Mouse (Mus musculus): ENCODE data around the gene Nhs. TPM values are rescaled to one million over a fixed set of nuclear protein-coding genes. Genes with fewer than 3 reads are reported as not detected.

The Nhs gene
- total and polyA plus RNA-seq, 3 experiments: 0.04 to 0.30 (median 0.12) TPM

DNA sequence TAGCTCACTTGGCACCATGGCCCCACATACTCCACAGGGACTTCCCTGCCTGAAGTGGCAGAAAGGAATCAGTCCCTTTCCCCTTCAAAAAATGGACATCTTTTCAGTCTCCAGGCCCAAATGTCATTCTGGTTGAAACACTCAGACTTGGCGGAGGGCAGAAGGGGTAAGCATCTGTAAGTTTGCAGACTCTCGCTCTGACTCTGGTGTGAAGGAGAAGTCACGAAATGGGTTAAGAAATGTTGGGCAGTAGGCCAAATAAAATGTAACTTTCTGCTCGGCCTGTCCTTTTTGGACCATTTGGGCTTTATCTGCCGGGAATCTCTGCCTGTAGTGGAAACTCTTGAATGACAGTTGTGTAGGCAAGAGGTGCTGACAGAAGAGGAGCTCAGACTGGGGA lies 106.0 kb downstream of the Nhs start:
- TF ChIP-seq JUND (conservative IDR thresholded peaks at IDR 0.05; ENCODE audit: low read depth, low read length) (no peak), POLR2AphosphoS2 (IDR thresholded peaks at IDR 0.05; ENCODE audit: low read depth, low read length) (no peak), SMC3 (IDR thresholded peaks at IDR 0.05; ENCODE audit: low read depth, low read length) (no peak), UBTF (IDR thresholded peaks at IDR 0.05; ENCODE audit: low read depth, low read length) (no peak), USF1 (IDR thresholded peaks at IDR 0.05; ENCODE audit: low read depth, low read length) (no peak), CHD2 (IDR thresholded peaks at IDR 0.05; ENCODE audit: low read length) (no peak), TCF12 (IDR thresholded peaks at IDR 0.05; ENCODE audit: low read depth, low read length) (no peak), ELF1 (IDR thresholded peaks at IDR 0.05; ENCODE audit: low read depth, low read length) (no peak), TBP (conservative IDR thresholded peaks at IDR 0.05; ENCODE audit: low read depth, low read length) (no peak)
- dilution Hi-C loops (cut with MboI; ENCODE audit: extremely low pct_ligation_motif_present, extremely low pct_unique_long_range_greater_than_20kb, low sequenced_read_pairs) (no loop called here), in situ Hi-C loops (cut with MboI; ENCODE audit: low pct_ligation_motif_present, low pct_unique_long_range_greater_than_20kb, low sequenced_read_pairs) (no loop called here)
- Histone ChIP-seq H3K4me2 (ENCODE audit: insufficient read depth, low read depth, poor library complexity, severe bottlenecking) (no peak overlapping the region), H3K79me2 (replicated peaks; ENCODE audit: control insufficient read depth, extremely low read depth, insufficient read depth, poor library complexity, severe bottlenecking) (no peaks in the 10 kb centered on the region), H3K4me3 (replicated peaks in 1 of 3; ENCODE audit: low read depth in 2 of 3, low read length in 2 of 3, poor library complexity in 1 of 3) (no peak overlapping the region), H3K4me1 (ENCODE audit: control insufficient read depth in 1 of 2, insufficient read depth in 2 of 2) (no peaks in the 10 kb centered on the region), H3K27ac (ENCODE audit: insufficient read depth, low read depth) (no peak overlapping the region), H3K9me3 (replicated peaks; ENCODE audit: low read length) (no peaks in the 10 kb centered on the region), H3K9ac (ENCODE audit: insufficient read depth, low read depth) (no peak overlapping the region), H3K36me3 (replicated peaks in 1 of 2; ENCODE audit: control insufficient read depth in 1 of 2, insufficient read depth in 1 of 2, low read length in 1 of 2) (no peaks in the 10 kb centered on the region), H3K27me3 (replicated peaks) (no peaks in the 10 kb centered on the region)
- DNase-seq (ENCODE audit: extremely low read depth): no peak

DNA sequence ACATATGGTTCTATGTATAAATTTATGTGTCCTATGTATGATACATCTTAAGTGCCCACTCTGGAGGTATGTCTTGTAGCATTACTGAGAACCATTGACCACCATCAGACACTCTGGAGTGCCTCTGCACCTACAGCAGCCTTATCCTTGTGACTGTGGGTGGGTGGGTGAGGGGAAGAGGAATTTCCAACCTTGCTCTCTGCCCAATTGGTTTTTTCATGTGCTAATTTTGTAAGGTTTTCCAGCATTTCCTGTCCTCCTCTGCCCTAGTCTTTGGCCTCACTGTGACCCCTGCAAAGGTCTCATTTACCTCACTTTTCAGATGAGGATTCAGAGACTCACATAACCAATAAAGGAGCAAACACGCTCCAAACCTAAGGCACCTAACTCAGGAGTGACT lies 107.0 kb downstream of the Nhs start:
- Histone ChIP-seq H3K4me3 (replicated peaks in 1 of 3; ENCODE audit: low read depth in 2 of 3, low read length in 2 of 3, poor library complexity in 1 of 3) (no peak overlapping the region), H3K79me2 (replicated peaks; ENCODE audit: control insufficient read depth, extremely low read depth, insufficient read depth, poor library complexity, severe bottlenecking) (no peaks in the 10 kb centered on the region), H3K9me3 (replicated peaks; ENCODE audit: low read length) (no peaks in the 10 kb centered on the region), H3K27ac (ENCODE audit: insufficient read depth, low read depth) (no peak overlapping the region), H3K4me2 (ENCODE audit: insufficient read depth, low read depth, poor library complexity, severe bottlenecking) (no peak overlapping the region), H3K4me1 (ENCODE audit: control insufficient read depth in 1 of 2, insufficient read depth in 2 of 2) (no peaks in the 10 kb centered on the region), H3K27me3 (replicated peaks) (no peaks in the 10 kb centered on the region), H3K9ac (ENCODE audit: insufficient read depth, low read depth) (no peak overlapping the region), H3K36me3 (replicated peaks in 1 of 2; ENCODE audit: control insufficient read depth in 1 of 2, insufficient read depth in 1 of 2, low read length in 1 of 2) (no peaks in the 10 kb centered on the region)
- dilution Hi-C loops (cut with MboI; ENCODE audit: extremely low pct_ligation_motif_present, extremely low pct_unique_long_range_greater_than_20kb, low sequenced_read_pairs): no loop called here
- TF ChIP-seq ZMIZ1 (IDR thresholded peaks at IDR 0.05; ENCODE audit: low read depth, low read length) (no peak), SMC3 (IDR thresholded peaks at IDR 0.05; ENCODE audit: low read depth, low read length) (no peak), JUN (IDR thresholded peaks at IDR 0.05; ENCODE audit: insufficient read depth, low read depth, low read length) (no peak), MYC (IDR thresholded peaks at IDR 0.05; ENCODE audit: low read depth, low read length) (no peak), USF2 (conservative IDR thresholded peaks at IDR 0.05; ENCODE audit: low read depth, low read length) (no peak), KAT2A (IDR thresholded peaks at IDR 0.05; ENCODE audit: insufficient replicate concordance, low read length) (no peak), RCOR1 (conservative IDR thresholded peaks at IDR 0.05; ENCODE audit: low read depth, low read length) (no peak), IRF4 (IDR thresholded peaks at IDR 0.05; ENCODE audit: low read depth, low read length) (no peak), TCF12 (IDR thresholded peaks at IDR 0.05; ENCODE audit: low read depth, low read length) (no peak), EP300 (IDR thresholded peaks at IDR 0.05; ENCODE audit: low read length) (no peak), ZKSCAN1 (IDR thresholded peaks at IDR 0.05; ENCODE audit: borderline replicate concordance, low read depth, low read length) (no peak), RAD21 (IDR thresholded peaks at IDR 0.05; ENCODE audit: low read depth, low read length) (no peak), MAFK (IDR thresholded peaks at IDR 0.05; ENCODE audit: insufficient replicate concordance, low read length) (no peak), MAX (IDR thresholded peaks at IDR 0.05; ENCODE audit: low read length) (no peak), ETS1 (conservative IDR thresholded peaks at IDR 0.05; ENCODE audit: low read depth, low read length) (no peak), GABPA (IDR thresholded peaks at IDR 0.05; ENCODE audit: insufficient replicate concordance, low read depth, low read length) (no peak), HCFC1 (IDR thresholded peaks at IDR 0.05; ENCODE audit: low read depth, low read length) (no peak), PAX5 (IDR thresholded peaks at IDR 0.05; ENCODE audit: low read length) (no peak)
- in situ Hi-C loops (cut with MboI; ENCODE audit: low pct_ligation_motif_present, low pct_unique_long_range_greater_than_20kb, low sequenced_read_pairs): no loop called here
- no peak for DNase-seq (ENCODE audit: extremely low read depth)
